Mouse (Mus musculus) intestine, embryonic 14.5 days (tissue): ENCODE results near the gene Mettl9. TPM values are rescaled to one million over a fixed set of nuclear protein-coding genes. Genes with fewer than 3 reads are reported as not detected.

Source experiments
- ATAC-seq: fragments of 200-750 bp; cut with Nextera tagmentation; replicated peaks from 2 replicates; pipeline ENCODE4 v1.8.0; 2017; ENCODE audit warnings: low read depth, moderate number of reproducible peaks, moderate TSS enrichment, moderate library complexity; ENCODE audit not compliant: low FRiP score, low TSS enrichment
- DNase-seq: peaks from one replicate; pipeline ENCODE4 v3.0.0-alpha.2; 2018; ENCODE audit warnings: low spot score
- H3K27ac ChIP-seq: fragments of 300-500 bp; sonication (generic); 2 replicates; pipeline ENCODE4 v1.5.1; 2014; ENCODE audit warnings: low read depth, mild to moderate bottlenecking, control low read depth
- H3K27me3 ChIP-seq: fragments of 300-500 bp; sonication (generic); replicated peaks from 2 replicates; pipeline ENCODE4 v1.6.1; 2014; ENCODE audit warnings: low read length, control low read depth; ENCODE audit not compliant: control insufficient read depth, insufficient read depth
- H3K36me3 ChIP-seq: fragments of 300-500 bp; sonication (generic); 2 replicates; pipeline ENCODE4 v1.6.1; 2014; ENCODE audit warnings: low read length, control low read depth; ENCODE audit not compliant: control insufficient read depth, insufficient read depth
- H3K4me1 ChIP-seq: fragments of 300-500 bp; sonication (generic); replicated peaks from 2 replicates; pipeline ENCODE4 v1.6.1; 2014; ENCODE audit warnings: low read length, control low read depth, mixed read lengths; ENCODE audit not compliant: control insufficient read depth, insufficient read depth
- H3K4me2 ChIP-seq: fragments of 300-500 bp; sonication (generic); 2 replicates; pipeline ENCODE4 v1.6.1; 2014; ENCODE audit warnings: low read length
- H3K4me3 ChIP-seq: fragments of 300-500 bp; sonication (generic); 2 replicates; pipeline ENCODE4 v1.5.1; 2014; ENCODE audit warnings: low read depth, low read length, control low read depth, mixed read lengths
- H3K9ac ChIP-seq: fragments of 300-500 bp; sonication (generic); 2 replicates; pipeline ENCODE4 v1.6.1; 2014; ENCODE audit warnings: mild to moderate bottlenecking, low read length
- H3K9me3 ChIP-seq: fragments of 300-500 bp; sonication (generic); 2 replicates; pipeline ENCODE4 v1.6.1; 2016; ENCODE audit warnings: low read length, control low read depth; ENCODE audit not compliant: control insufficient read depth
- WGBS: fragments of 180-500 bp; shearing (Covaris S2); extraction: QIAGEN DNeasy Blood & Tissue Kit; methylation state at CpG from one replicate; pipeline ENCODE4 v1.1.7; 2014; 5-methylcytosine and 5-hydroxymethylcytosine counted together
- polyA plus RNA-seq: library from polyadenylated mRNA; unstranded; fragments of >200 nt; fragmentation: Nextera tagmentation; extraction: Ambion mirVana; gene quantifications from 2 replicates; pipeline ENCODE4 v1.2.1, GENCODE M21; 2014

Gene Mettl9
- 162 TPM in 2 replicates for polyA plus RNA-seq

DNA sequence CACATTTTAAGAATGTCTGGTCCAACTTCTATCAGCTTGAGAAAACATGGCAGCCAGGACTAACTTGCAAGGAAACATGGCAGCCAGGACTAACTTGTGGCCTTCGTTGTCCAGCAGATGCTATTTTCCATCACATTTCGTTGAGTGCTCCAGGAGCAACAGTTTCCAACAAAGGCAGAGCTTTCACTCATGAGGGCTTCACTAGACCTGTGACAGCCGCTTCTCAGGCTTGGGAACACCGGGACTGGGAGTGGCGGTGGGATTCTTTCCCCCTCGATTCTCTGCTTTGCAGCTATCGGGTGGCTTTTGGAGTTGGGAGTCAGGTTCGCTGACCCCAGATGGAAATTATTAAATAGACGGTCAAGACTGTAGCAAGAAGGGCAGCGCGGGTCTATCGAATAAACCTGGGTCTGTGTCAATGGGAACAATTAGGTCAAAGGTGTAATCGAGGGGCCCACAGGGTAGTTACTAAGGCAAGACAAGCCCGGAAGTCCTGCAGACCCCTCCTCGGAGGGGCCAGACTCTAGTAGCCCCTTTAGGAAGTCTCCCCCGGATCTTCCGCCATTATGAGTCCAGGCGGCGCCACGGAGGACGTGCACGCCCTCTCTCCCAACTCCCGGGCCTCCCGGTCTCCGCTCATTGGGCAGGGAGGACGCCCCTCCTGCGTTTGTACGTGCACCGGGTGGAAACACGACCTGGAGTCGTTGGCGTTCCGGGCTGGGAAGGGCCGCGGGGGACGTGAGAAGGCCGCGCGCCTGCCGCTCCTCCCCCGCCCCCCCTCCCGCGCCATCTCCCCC is at the start of gene Mettl9:
Gene Mettl9, plus strand, starts transcription at position 590 of the 797 bp plus-strand sequence.
- H3K9me3 ChIP-seq, result no peaks in the 10 kb centered on the region
- H3K4me1 ChIP-seq, result peaks cover 23% of the 10 kb centered on the region
- peak within 1 kb of the TSS; percentile 99 for H3K9ac ChIP-seq
- H3K27me3 ChIP-seq, result 0 out of 2 replicates have a peak, but pooled peaks cover 7% of the 10 kb centered on the region
- WGBS, result 4% methylated on average over 39 of the region's 43 CpGs
- DNase-seq, result peak; percentile 100
- peak within 1 kb of the TSS; percentile 78 for H3K4me2 ChIP-seq
- peak within 1 kb of the TSS; percentile 96 for H3K4me3 ChIP-seq
- H3K27ac ChIP-seq, result peak within 1 kb of the TSS; percentile 97
- no peaks in the 10 kb centered on the region for H3K36me3 ChIP-seq
- ATAC-seq, result peak; percentile 99

DNA sequence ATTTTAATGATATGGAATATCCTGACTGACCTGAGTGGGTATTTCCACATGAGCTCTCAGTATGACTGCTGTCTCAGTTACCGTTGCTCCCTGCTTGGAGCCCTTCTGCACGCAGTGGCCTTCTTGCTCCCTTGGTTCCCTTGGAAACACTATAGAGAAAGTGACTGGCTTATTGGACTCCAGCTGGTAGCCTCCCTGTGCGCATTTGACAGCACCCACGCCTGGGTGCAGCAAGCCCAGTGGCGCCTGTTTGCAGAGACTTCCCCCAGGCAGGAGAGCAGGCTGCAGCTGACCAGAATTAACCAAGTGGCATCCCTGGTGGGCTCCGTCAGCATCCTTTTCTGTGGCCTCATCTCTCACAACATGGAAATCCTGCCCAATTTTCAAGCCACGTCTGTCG is 43.1 kb upstream of the Mettl9 start:
- no peaks in the 10 kb centered on the region for H3K27me3 ChIP-seq
- no peaks in the 10 kb centered on the region for H3K4me1 ChIP-seq
- no peaks in the 10 kb centered on the region for H3K36me3 ChIP-seq
- no peak overlapping the region for H3K27ac ChIP-seq
- no peaks in the 10 kb centered on the region for H3K9me3 ChIP-seq
- no peak for ATAC-seq
- no peak overlapping the region for H3K9ac ChIP-seq
- no peak overlapping the region for H3K4me3 ChIP-seq
- 75% methylated on average over 8 of the region's 8 CpGs for WGBS
- no peak overlapping the region for H3K4me2 ChIP-seq
- DNase-seq, result no peak

DNA sequence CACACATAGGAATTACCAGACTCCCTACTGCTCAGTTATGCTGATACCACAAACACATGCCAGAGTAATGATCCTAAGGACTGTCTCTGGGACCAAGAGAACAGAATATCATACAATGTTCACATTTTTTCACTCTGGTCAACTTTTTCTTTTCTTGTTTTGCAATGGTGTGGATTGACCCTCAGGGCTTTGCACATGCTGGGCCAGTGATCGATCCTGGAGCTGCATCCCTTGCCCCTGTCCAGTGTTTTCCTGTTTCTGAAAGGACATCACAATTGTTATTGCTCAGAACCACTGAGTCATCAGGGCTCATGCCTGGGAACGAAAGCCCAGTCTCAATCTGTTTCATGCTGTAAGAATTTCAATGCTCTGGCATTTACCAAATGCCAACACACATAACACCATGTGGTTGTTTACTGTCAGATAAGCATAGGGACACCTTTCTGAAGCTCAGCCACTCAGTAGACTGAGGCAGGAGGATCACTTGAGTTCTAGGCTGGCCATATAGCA is 35.2 kb upstream of the Mettl9 start:
- no peak for DNase-seq
- ATAC-seq, result no peak

DNA sequence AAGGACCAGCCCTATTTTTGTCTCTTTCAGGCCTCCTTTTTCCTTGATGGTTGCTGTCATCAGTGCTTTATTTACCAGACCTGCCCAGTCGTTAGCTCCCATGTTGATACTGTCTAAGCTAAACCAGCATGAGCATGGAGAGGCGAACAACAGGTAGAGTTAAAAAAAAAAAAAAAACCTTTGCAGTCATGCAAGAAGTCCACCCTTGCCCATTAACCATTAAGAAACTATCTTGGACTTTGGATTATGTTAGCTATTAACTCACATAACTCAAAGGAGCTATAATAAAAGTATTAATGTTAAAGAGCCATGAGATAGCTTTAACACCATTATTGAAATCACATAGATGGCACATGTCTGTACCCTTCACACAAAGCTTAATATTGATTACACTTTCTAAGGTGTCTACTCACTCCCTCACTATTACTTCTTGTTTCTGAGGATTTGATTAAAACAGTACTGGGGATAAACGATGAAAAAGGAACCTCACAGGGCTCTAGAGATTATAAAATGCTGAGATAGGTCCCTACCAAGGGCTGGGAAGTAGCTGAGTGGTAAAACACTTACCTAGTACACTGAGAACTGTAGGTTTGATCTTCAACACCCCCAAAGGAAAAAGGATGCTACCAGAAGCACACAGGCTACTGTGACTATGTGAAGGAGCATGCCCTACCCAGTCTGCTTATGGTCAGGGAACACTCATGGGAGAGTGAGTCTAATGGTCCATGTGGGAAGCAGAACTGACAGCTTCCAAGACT is 34.0 kb upstream of the Mettl9 start:
- DNase-seq (no peak), ATAC-seq (peak; percentile 61; the same call in 1 of the 2 replicates)
- WGBS, result 59% methylated on average over 3 of the region's 3 CpGs
- no peak overlapping the region for H3K4me2 ChIP-seq
- H3K4me1 ChIP-seq, result no peaks in the 10 kb centered on the region
- H3K27ac ChIP-seq, result no peak overlapping the region
- H3K4me3 ChIP-seq, result no peak overlapping the region
- H3K9ac ChIP-seq, result no peak overlapping the region
- H3K27me3 ChIP-seq, result no peaks in the 10 kb centered on the region
- no peaks in the 10 kb centered on the region for H3K9me3 ChIP-seq
- no peaks in the 10 kb centered on the region for H3K36me3 ChIP-seq

More for the DNA sequence above, 35.2 kb upstream of the Mettl9 start:
- Histone ChIP-seq H3K4me3 (no peak overlapping the region), H3K27ac (no peak overlapping the region), H3K27me3 (no peaks in the 10 kb centered on the region), H3K4me1 (no peaks in the 10 kb centered on the region), H3K9ac (no peak overlapping the region), H3K4me2 (no peak overlapping the region), H3K9me3 (no peaks in the 10 kb centered on the region), H3K36me3 (no peaks in the 10 kb centered on the region)
- 75% methylated on average over 2 of the region's 2 CpGs for WGBS

DNA sequence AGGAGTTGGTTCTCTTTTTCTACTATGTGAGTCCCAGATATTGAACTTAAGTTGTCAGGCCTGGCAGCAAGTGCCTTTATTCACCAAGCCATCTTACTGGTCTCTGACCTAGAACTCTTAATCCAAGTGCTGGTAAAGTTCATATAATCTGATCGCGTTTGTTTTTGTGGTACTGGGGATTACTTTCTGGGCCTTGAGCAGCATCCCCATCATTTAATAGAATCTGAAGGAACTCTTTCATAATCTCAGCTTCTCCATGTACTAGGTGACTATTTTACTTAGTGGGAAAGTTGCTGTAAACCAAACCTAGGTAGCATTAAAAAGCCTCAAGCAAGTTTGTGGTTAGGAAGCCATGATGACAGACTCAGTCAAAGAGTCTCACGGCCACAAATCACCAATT is 32.4 kb upstream of the Mettl9 start:
- H3K27ac ChIP-seq, result no peak overlapping the region
- WGBS, result 85% methylated on average over 3 of the region's 3 CpGs

DNA sequence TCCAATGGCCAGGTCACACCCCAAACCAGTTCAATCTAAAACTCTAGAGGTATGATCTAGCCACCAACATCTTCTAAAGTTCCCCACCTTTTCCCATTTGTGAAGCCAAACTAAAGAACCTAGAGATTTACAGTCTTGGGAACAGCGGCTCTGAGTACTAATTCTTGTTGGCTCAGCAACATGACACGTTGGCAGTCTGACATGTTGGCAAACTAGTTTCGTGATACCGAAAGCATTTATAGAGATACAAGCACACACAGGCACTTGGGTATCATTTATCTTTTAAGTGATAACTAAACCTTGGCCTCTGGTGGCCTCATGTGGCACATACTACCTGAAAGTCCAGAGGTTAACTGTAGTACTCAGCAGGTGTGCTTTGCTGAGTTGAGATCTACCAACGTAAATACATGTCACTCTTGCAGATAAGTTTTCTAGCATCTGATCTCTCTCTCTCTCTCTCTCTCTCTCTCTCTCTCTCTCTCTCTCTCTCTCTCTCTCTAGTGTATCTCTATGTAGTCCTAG is 31.8 kb upstream of the Mettl9 start:
- Histone ChIP-seq H3K4me2 (no peak overlapping the region), H3K4me1 (no peaks in the 10 kb centered on the region), H3K27ac (no peak overlapping the region), H3K9ac (no peak overlapping the region), H3K27me3 (no peaks in the 10 kb centered on the region), H3K4me3 (no peak overlapping the region), H3K9me3 (no peaks in the 10 kb centered on the region), H3K36me3 (no peaks in the 10 kb centered on the region)
- DNase-seq (no peak), ATAC-seq (no peak)
- 83% methylated on average over 5 of the region's 5 CpGs for WGBS

More for the DNA sequence above, 32.4 kb upstream of the Mettl9 start:
- Histone ChIP-seq H3K4me1 (no peaks in the 10 kb centered on the region), H3K9me3 (no peaks in the 10 kb centered on the region), H3K27me3 (no peaks in the 10 kb centered on the region), H3K36me3 (no peaks in the 10 kb centered on the region), H3K4me2 (no peak overlapping the region), H3K4me3 (no peak overlapping the region), H3K9ac (no peak overlapping the region)
- DNase-seq (no peak), ATAC-seq (no peak)

DNA sequence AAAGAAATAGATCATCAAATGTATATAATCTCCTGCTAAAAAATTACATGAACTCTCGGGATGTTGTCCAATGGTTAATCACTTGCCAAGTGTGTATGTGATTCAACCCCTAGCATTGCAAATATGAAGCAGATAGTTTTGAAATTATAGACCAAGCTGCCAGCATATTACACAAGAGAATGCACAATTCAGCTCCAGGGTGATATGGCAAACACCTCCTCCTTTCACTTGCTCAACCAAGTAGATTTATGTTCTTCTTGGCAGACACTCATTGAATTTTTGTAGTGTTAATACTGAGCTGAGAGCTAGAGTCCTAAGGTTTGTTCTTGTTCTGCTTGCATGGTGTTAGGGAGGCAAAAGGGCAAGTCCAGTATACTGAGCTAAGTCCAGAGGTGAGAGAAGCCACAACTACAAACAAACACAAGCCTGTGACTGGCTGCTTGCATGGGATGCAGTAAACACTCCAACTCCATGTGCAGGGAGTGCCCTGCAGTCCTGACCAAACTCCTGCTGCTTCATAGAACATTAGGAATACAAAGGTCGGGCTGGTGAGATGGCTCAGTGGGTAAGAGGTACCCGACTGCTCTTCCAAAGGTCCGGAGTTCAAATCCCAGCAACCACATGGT is 30.3 kb upstream of the Mettl9 start:
- WGBS, result 70% methylated on average over 4 of the region's 4 CpGs
- H3K4me3 ChIP-seq, result no peak overlapping the region
- H3K9ac ChIP-seq, result no peak overlapping the region
- no peaks in the 10 kb centered on the region for H3K36me3 ChIP-seq
- no peaks in the 10 kb centered on the region for H3K27me3 ChIP-seq
- no peak overlapping the region for H3K27ac ChIP-seq
- ATAC-seq (no peak), DNase-seq (no peak)
- no peaks in the 10 kb centered on the region for H3K9me3 ChIP-seq
- H3K4me1 ChIP-seq, result no peaks in the 10 kb centered on the region
- no peak overlapping the region for H3K4me2 ChIP-seq
